Mouse (Mus musculus): ENCODE measurements around the gene Gm21988. TPM values are rescaled to one million over a fixed set of nuclear protein-coding genes. Genes with fewer than 3 reads are reported as not detected.
A peak's percentile ranks its signal among the peaks of the same experiment; 100 is the strongest.

The Gm21988 gene
- polyA plus RNA-seq, 1 experiment: 10.7 TPM

GRCm38 (mm10) chr11:70192157-70192556 lies 47.5 kb downstream of the Gm21988 start:
- DNase-seq (ENCODE audit: extremely low spot score in 1 of 2, low spot score in 1 of 2): no peak

DNA sequence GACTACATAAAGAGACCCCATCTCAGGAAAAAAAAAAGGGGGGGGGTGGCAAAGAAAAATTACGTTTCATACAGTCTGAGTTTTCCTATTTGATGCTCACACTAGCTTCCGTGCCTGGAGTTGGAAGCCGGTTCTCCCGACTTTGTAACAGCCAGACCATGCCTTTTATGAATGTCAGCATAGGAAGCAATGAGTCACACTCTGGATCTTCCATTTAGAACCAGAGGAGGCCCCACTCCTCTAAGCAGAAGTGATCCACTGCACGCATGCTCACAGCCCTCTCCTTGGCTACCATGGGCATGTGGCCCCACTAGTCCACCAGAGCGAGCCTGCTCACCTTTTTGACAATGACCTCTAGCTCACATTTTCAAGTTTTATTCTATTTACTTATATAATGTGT lies 48.4 kb downstream of the Gm21988 start:
- no peak for DNase-seq (ENCODE audit: extremely low spot score in 1 of 2, low spot score in 1 of 2)

GRCm38 (mm10) chr11:70189319-70190134 lies 50.1 kb downstream of the Gm21988 start:
- DNase-seq (ENCODE audit: extremely low spot score in 1 of 2, low spot score in 1 of 2): peak in 1 of 2 experiments; percentile 10

Other genes starting within 250 kb of the Gm21988 start
- 291 and 371 TPM in 2 replicates for gene Gabarap, start 248.7 kb downstream of the Gm21988 start, polyA plus RNA-seq (2012; rRNA removed)
- gene Phf23, start 244.1 kb downstream of the Gm21988 start, polyA plus RNA-seq (2012; rRNA removed): 38.9 and 42.2 TPM in 2 replicates
- 34.9 and 35.3 TPM in 2 replicates for gene Dvl2, start 239.2 kb downstream of the Gm21988 start, polyA plus RNA-seq (2012; rRNA removed)
- gene Acadvl, start 224.4 kb downstream of the Gm21988 start, polyA plus RNA-seq (2012; rRNA removed): 69.8 and 74.0 TPM in 2 replicates
- gene Dlg4, start 222.9 kb downstream of the Gm21988 start, polyA plus RNA-seq (2012; rRNA removed): 697 and 762 TPM in 2 replicates
- 2.4 and 3.6 TPM in 2 replicates for gene Asgr1, start 185.7 kb downstream of the Gm21988 start, polyA plus RNA-seq (2012; rRNA removed)
- gene Asgr2, start 147.2 kb downstream of the Gm21988 start, polyA plus RNA-seq (2012; rRNA removed): 0.18 and 0.46 TPM in 2 replicates
- 0.42 and 0.92 TPM in 2 replicates for gene Mgl2, start 109.5 kb downstream of the Gm21988 start, polyA plus RNA-seq (2012; rRNA removed)
- 0.90 and 2.4 TPM in 2 replicates for gene Clec10a, start 83.6 kb downstream of the Gm21988 start, polyA plus RNA-seq (2012; rRNA removed)
- 45.9 and 48.3 TPM in 2 replicates for gene Slc16a11, start 27.1 kb downstream of the Gm21988 start, polyA plus RNA-seq (2012; rRNA removed)
- 5.5 and 7.7 TPM in 2 replicates for gene Slc16a13, start 18.8 kb downstream of the Gm21988 start, polyA plus RNA-seq (2012; rRNA removed)
- gene Bcl6b, start 10.0 kb downstream of the Gm21988 start, polyA plus RNA-seq (2012; rRNA removed): 1.5 and 1.9 TPM in 2 replicates
- 73.4 and 85.4 TPM in 2 replicates for gene 0610010K14Rik, start 1.9 kb downstream of the Gm21988 start, polyA plus RNA-seq (2012; rRNA removed)
- 321 and 335 TPM in 2 replicates for gene Rnasek, start within 50 bp of the Gm21988 start, polyA plus RNA-seq (2012; rRNA removed)
- 3.5 and 4.0 TPM in 2 replicates for gene Alox12, start 15.5 kb upstream of the Gm21988 start, polyA plus RNA-seq (2012; rRNA removed)
- 0.13 and 0.24 TPM in 2 replicates for gene Alox12e, start 82.8 kb upstream of the Gm21988 start, polyA plus RNA-seq (2012; rRNA removed)
- gene Alox15, start 112.2 kb upstream of the Gm21988 start, polyA plus RNA-seq (2012; rRNA removed): 0.26 and 0.84 TPM in 2 replicates
- gene Pelp1, start 170.2 kb upstream of the Gm21988 start, polyA plus RNA-seq (2012; rRNA removed): 19.3 and 20.9 TPM in 2 replicates
- 64.1 and 69.8 TPM in 2 replicates for gene Arrb2, start 192.8 kb upstream of the Gm21988 start, polyA plus RNA-seq (2012; rRNA removed)
- 15.8 and 17.3 TPM in 2 replicates for gene Med11, start 212.1 kb upstream of the Gm21988 start, polyA plus RNA-seq (2012; rRNA removed)
- 0.57 and 0.72 TPM in 2 replicates for gene Zmynd15, start 219.6 kb upstream of the Gm21988 start, polyA plus RNA-seq (2012; rRNA removed)
- 3.2 and 3.7 TPM in 2 replicates for gene Cxcl16, start 220.2 kb upstream of the Gm21988 start, polyA plus RNA-seq (2012; rRNA removed)

Data from frontal cortex, adult 2 months (tissue).